Mouse (Mus musculus): ENCODE data around the gene Pdzd2.

- TF ChIP-seq POLR2A (IDR thresholded peaks at IDR 0.05; ENCODE audit: low read depth, low read length): no peak
- TF ChIP-seq CTCF (IDR thresholded peaks at IDR 0.05; ENCODE audit: extremely low read depth, insufficient read length, insufficient replicate concordance, low read depth, low read length): no peak
These were observed 116.2 kb downstream of the Pdzd2 start for GRCm38 (mm10) chr15:12623521-12623920.
